Mouse (Mus musculus): ENCODE results near the gene Disc1.

Gene Disc1

GRCm38 (mm10) chr8:125175661-125176060 is 121.7 kb downstream of the Disc1 start:
- DNase-seq (ENCODE audit: extremely low read depth, insufficient read length, low spot score), result no peak

- DNase-seq (ENCODE audit: extremely low read depth, insufficient read length, low spot score), result no peak
Measured at GRCm38 (mm10) chr8:125177091-125177490, 123.1 kb downstream of the Disc1 start.

- no peak for DNase-seq (ENCODE audit: extremely low read depth, insufficient read length, low spot score)
Measured at GRCm38 (mm10) chr8:125177958-125178357, 124.0 kb downstream of the Disc1 start.

- DNase-seq (ENCODE audit: extremely low read depth, insufficient read length, low spot score), result peak; percentile 54
Measured at GRCm38 (mm10) chr8:125183548-125184451, 129.8 kb downstream of the Disc1 start.

GRCm38 (mm10) chr8:125184452-125184817 is 130.4 kb downstream of the Disc1 start:
- no peak for DNase-seq (ENCODE audit: extremely low read depth, insufficient read length, low spot score)

- DNase-seq (ENCODE audit: extremely low read depth, insufficient read length, low spot score), result no peak
Measured at GRCm38 (mm10) chr8:125184881-125185280, 130.9 kb downstream of the Disc1 start.

- DNase-seq (ENCODE audit: extremely low read depth, insufficient read length, low spot score), result no peak
Measured at GRCm38 (mm10) chr8:125187044-125187443, 133.0 kb downstream of the Disc1 start.

GRCm38 (mm10) chr8:125193701-125194100 is 139.7 kb downstream of the Disc1 start:
- no peak for DNase-seq (ENCODE audit: extremely low read depth, insufficient read length, low spot score)

GRCm38 (mm10) chr8:125195121-125195520 is 141.1 kb downstream of the Disc1 start:
- DNase-seq (ENCODE audit: extremely low read depth, insufficient read length, low spot score), result no peak

GRCm38 (mm10) chr8:125196573-125197094 is 142.6 kb downstream of the Disc1 start:
- no peak for DNase-seq (ENCODE audit: extremely low read depth, insufficient read length, low spot score)

GRCm38 (mm10) chr8:125197341-125198002 is 143.5 kb downstream of the Disc1 start:
- no peak for DNase-seq (ENCODE audit: extremely low read depth, insufficient read length, low spot score)

GRCm38 (mm10) chr8:125198420-125199196 is 144.6 kb downstream of the Disc1 start:
- DNase-seq (ENCODE audit: extremely low read depth, insufficient read length, low spot score), result no peak

GRCm38 (mm10) chr8:125199197-125199939 is 145.4 kb downstream of the Disc1 start:
- no peak for DNase-seq (ENCODE audit: extremely low read depth, insufficient read length, low spot score)

GRCm38 (mm10) chr8:125200273-125200863 is 146.4 kb downstream of the Disc1 start:
- no peak for DNase-seq (ENCODE audit: extremely low read depth, insufficient read length, low spot score)

GRCm38 (mm10) chr8:125201650-125202049 is 147.7 kb downstream of the Disc1 start:
- DNase-seq (ENCODE audit: extremely low read depth, insufficient read length, low spot score), result no peak

- DNase-seq (ENCODE audit: extremely low read depth, insufficient read length, low spot score), result no peak
Measured at GRCm38 (mm10) chr8:125203016-125203415, 149.0 kb downstream of the Disc1 start.

GRCm38 (mm10) chr8:125205556-125205955 is 151.6 kb downstream of the Disc1 start:
- DNase-seq (ENCODE audit: extremely low read depth, insufficient read length, low spot score), result no peak

- DNase-seq (ENCODE audit: extremely low read depth, insufficient read length, low spot score), result no peak
Measured at GRCm38 (mm10) chr8:125206391-125206790, 152.4 kb downstream of the Disc1 start.

- no peak for DNase-seq (ENCODE audit: extremely low read depth, insufficient read length, low spot score)
Measured at GRCm38 (mm10) chr8:125206962-125207361, 153.0 kb downstream of the Disc1 start.

GRCm38 (mm10) chr8:125212619-125213167 is 158.7 kb downstream of the Disc1 start:
- DNase-seq (ENCODE audit: extremely low read depth, insufficient read length, low spot score), result no peak
